Mouse (Mus musculus) central nervous system, embryonic 11.5 days (tissue): Measurements from ENCODE around the gene Olfr295. TPM values are rescaled to one million over a fixed set of nuclear protein-coding genes. Genes with fewer than 3 reads are reported as not detected.

Experiments
- polyA plus RNA-seq: library from polyadenylated mRNA; depleted of rRNA; stranded (reverse); fragments of >200 nt; gene quantifications from 2 replicates; pipeline ENCODE4 v1.2.3, GENCODE M21; 2012; rRNA removed

Olfr295 gene
- not detected in 2 replicates for polyA plus RNA-seq

DNA sequence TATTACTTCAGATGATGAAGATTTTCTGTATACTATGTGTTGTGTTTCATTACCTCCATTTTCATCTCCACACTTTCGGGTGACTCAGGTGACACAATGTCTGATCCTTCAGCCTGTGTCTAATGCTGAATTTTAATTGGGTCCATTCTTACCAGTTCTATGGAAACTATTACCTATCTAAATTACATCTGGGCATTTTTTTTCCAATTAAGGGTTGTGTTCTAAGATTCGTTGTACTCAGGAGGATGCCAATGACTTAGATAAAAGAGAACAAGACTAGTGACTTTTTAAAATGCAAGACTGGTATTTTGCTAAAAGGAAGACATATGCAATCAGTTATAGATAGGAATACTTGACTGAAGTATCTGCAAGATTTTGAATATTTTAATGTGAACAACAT, at the start of gene Olfr295:
Gene Olfr295 (plus strand): TSS at position 301 of the 400 bp plus-strand sequence.

DNA sequence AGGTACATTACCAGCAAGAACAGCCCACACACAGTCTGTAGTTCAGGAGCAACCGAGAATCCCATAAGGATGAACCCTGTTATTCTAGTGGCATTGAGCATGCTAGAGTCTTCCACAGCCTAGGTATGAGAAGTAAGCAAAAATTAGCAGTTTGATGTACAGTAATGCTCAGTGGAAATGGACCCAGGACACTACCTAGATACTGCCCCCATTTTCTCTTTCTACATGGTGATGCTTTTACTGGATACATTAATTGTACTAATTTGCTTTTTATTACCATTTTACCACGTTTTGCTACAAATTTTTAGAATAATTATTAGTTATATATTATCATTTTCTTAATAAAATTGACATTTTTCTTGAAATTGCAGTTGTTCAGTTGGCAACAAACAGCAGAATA, 32.9 kb downstream of the Olfr295 start, which contains the start of gene Olfr294:
Gene Olfr294 (minus strand): TSS at position 101 of the 400 bp plus-strand sequence.

Other genes starting within 250 kb of the Olfr295 start
- not detected in 2 replicates for gene Olfr307, start 246.3 kb upstream of the Olfr295 start, polyA plus RNA-seq
- not detected in 2 replicates for gene Olfr305, start 216.9 kb upstream of the Olfr295 start, polyA plus RNA-seq
- not detected in 2 replicates for gene Olfr304, start 197.2 kb upstream of the Olfr295 start, polyA plus RNA-seq
- gene Olfr303, start 186.1 kb upstream of the Olfr295 start, polyA plus RNA-seq = not detected in 2 replicates
- gene Olfr301, start 180.0 kb upstream of the Olfr295 start, polyA plus RNA-seq = not detected in 2 replicates
- not detected in 2 replicates for gene Olfr299, start 123.9 kb upstream of the Olfr295 start, polyA plus RNA-seq
- not detected in 2 replicates for gene Olfr298, start 91.4 kb upstream of the Olfr295 start, polyA plus RNA-seq
- not detected in 2 replicates for gene Olfr297, start 63.9 kb upstream of the Olfr295 start, polyA plus RNA-seq
- gene Olfr294, start 32.8 kb downstream of the Olfr295 start, polyA plus RNA-seq = not detected in 2 replicates
- not detected in 2 replicates for gene Olfr293, start 65.2 kb downstream of the Olfr295 start, polyA plus RNA-seq
- gene Olfr292, start 104.5 kb downstream of the Olfr295 start, polyA plus RNA-seq = not detected in 2 replicates
- 0.02 and 0.06 TPM in 2 replicates for gene Folh1, start 192.1 kb downstream of the Olfr295 start, polyA plus RNA-seq
- not detected in 2 replicates for gene Vmn2r77, start 211.2 kb downstream of the Olfr295 start, polyA plus RNA-seq